Mouse (Mus musculus): Measurements from ENCODE around the gene H60b.
"Not testable (repeated sequence)": the region's sequence is repeated elsewhere in the genome, so short reads cannot be mapped to it uniquely, and the experiment has no call there.

H60b gene

DNA sequence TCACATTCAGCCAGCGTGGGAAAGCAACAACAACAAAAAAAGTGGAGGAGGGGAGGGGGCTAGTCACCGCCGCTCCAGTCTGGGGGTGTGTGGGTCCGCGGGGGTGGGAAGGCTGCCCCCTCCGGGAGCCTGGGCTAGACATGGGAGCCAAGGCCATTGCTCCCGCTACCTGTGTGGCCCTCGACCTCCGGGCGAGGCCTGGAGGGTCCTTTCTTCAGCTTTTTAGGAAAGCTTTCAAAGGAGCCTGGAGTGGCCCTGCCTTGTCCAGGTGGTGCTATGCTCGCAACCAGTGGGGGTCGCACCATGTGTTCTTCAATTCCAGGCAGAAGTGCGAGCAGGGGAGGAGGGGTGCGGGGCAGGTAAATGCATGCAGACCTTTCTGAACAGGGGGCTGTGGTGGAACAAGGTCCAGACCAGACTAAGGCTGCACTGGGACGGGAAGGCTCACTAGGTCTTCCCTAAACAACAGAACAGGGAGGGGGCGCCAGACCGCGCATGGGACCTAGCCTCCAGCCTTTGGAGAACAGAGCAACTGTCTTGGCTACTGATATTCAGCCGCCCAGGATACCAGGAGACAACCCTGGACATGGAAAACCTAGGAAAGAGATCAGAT is 116.2 kb downstream of the H60b start:
- no peak for DNase-seq

DNA sequence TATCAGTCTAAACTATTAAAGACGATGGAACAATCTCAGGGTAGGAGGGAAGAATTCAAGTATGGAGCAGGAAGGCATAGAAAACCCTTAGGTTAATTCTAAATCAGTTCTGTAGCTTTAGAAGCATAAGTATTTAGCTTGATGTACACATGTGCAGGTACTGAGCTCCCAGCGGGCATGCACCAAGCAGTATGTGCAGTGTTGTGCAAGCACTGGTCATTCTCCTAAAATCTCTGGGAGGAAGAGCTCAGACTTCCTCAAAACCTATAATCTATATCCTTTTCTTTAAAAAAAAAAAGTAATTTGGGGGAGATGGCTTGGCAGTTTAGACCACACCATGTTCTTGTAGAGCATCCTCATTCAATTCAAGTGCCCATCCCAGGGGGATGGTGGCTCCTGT is 120.1 kb downstream of the H60b start:
- DNase-seq = not testable (repeated sequence)

DNA sequence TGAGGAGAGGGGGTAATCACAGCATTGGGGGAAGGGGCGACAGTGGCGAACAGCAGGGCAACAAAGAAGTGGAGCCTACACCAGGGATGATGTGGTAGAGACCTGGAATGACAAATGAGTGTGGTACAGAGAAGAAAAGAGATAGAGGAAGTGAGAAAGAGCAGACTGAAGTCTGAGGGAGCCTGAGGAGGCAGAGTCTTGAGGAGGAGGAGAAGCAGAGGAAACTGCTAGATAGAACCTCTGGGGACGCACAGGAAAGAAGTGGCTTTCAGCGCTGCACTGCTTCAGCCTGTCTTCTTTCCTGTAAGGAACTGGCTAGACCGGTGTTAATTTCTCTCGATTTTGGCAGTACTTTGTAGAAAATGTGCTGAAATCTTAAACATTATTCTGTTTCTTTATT is 124.4 kb downstream of the H60b start:
- DNase-seq = no peak

DNA sequence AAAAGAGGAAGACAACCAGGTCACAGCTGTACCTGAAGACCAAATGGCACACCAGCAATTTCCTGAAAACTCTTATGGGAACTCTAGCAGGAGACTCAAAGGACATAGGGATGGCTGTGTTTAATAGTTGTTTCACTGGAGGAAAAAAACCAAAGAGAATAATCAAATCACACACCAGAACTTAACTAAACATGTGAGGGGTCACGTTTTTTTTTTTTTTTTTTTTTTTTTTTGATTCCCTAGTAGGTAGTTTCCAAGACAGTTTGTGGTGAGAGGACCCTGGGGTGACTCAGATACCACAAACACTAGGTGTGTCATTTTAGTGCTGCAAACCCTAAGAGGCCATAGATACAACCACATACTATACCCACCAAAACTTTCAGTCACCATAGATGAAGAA is 137.3 kb downstream of the H60b start:
- DNase-seq = no peak

DNA sequence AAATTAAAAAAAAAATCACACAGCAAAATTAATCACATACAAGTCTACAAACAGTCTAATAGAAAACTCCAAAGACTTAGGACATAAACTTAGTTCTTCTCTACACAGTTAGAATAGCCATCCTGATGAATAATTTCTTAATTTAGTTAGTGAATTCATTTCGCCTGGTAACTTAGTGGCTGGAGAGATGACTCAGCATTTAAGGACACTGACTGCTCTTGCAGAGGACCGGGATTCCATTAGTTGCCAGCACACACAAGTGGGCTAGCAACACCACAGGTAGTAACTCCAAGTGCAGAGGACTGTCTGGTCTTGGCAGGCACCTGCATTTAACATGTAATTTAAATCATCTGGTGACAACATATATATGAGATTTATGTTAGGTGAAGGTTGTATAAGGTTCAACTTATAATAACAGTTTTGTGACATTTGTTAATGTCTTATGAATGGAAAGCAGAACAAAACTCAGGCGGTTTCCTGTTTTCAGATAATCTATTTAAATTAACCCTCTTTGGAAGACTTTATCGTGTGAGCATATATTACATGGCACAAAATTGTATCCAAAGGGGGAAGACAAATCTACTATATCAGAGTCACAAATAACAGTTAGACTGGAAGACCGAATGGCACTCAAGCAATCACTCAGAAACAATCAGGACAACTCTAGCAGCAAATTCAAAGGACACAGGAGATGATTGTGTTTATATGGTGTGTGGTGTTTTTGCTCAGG is 138.8 kb downstream of the H60b start:
- DNase-seq = no peak

DNA sequence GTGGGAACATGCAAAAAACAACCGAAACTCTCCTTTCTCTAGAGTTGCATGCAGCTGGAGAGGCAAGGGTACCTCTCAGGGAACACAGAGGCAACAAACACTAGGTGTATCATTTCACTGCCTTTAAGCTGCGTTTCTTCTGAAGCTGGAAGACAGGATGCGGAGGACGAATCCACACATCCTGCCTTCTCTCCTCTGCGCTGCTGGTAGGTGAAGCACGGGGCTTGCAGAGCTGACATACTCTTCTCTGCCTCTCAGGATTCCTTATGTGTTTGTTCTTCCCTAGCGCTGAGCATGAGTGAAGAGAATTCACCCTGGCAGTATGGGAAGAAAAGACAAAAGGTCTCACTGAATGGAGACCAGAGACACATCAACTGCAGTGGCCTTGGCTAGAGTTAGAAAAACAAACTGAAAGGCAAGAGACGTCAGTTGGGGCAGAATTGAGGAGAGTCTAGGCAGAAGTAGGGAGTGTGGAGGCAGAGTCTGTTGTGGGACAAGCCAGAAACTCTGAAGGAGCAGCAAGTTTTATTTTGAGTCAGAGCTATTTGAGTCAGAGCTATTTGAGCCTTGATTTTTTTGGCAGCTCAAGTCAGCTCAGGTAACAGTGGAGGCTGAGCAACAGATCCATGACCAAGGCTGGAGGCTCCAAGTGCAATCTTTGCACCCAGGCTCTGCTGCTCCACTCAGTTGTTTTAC is 139.5 kb downstream of the H60b start:
- DNase-seq = no peak

DNA sequence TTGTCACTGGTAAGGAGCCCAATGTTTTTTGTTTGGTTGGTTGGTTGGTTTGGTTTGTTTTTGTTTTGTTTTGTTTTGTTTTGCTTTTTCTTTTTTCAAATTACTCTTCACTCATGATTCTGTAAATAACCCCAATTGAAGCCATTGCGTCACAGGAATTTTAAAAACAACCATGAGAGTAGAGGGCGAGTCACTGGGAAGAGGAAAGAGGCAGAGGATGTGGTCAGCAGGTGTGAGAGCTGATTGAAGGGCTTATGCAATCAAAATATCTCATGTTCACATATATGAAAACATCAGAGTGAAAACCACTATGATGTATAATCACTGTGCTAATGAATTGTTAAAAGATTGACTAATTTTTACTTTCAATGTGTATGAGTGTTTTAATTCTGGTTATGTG is 140.9 kb downstream of the H60b start:
- DNase-seq = no peak

DNA sequence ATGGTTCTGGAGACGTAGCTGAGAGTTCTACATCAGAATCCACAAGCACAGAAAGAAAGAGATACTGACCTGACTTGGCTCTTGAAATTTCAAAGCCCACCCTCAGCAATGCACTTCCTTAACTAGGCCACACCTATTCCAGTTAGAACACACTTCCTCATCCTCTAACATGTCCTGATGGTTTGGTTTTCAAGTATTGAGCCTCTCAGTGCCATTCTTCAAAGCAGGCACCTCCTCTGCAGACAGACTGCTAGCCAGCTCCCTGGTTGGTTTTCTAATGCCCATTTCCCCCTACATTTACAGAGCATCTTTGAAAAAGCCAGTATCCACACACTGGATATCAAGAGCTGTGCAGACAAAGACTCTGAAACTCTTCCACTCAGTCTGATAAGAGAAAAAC is 143.3 kb downstream of the H60b start:
- DNase-seq = no peak

DNA sequence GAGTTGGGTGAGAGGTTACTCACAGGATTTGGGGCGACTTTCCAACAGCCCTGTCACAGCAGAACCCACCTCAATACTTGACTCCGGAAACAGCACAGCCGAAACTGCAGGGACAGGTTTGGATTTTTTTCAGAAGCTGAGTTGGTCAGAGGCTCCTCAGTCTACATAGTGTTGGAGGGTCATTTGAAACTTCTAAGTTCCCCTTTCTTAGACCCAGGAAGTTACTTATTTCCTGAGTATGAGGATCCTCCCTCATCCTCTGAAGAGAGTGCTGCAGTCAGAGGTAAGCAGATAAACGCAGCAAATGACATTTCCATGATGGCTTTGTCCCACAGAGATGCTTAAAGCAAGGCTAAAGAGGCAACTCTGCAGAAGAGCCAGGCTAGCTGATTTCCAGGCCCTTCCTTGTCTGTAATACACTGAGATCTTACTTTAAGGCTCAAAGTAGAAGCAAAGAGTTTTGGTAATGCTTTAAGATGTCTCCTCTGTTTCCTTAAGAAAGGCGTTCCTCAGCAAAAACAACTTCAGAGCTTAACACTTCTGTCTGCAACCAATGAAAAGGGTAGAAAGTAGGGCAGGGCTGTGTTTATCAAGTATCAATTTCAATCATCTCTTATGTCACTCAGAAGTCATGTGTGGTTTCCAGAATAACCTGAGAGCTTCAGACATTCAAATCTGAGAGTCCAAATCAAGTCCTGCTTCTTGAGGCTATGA is 144.1 kb downstream of the H60b start:
- DNase-seq = no peak

DNA sequence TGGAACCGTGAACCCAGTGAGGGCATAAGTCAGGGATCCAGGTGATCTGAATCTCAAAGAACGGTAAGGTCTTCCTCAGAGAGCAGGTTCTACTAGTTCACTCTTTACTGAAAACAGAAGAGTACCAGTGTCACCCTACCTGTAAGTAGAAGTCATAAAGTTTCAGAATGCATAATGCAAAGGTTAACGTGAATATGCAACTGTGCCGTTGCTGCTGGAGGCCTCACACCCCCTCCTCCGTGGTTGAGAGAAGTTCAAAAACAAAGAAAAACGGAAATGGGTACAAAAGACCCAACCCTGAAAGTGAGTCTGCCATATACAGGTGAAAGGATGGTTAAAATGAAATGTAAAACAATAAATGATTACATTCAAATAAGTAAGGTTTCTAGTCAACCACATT is 145.3 kb downstream of the H60b start:
- no peak for DNase-seq

DNA sequence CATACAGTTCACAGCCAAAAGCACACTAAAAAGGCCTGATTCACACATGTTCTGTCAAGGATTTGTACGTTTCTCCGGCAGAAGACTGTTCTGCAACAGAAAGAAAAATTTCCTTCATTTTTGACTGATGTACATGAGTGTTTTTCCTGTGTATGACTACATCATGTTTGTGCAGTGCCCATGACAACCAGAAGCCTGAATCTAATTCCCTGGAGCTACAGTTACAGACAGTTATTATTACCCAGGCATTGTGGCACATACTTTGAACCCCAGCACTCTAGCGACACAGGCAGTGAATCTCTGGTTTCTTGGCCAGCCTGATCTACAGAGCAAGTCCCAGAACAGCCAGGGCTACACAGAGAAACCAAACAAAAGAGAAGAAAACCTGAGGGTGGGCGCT is 147.4 kb downstream of the H60b start:
- DNase-seq = no peak

DNA sequence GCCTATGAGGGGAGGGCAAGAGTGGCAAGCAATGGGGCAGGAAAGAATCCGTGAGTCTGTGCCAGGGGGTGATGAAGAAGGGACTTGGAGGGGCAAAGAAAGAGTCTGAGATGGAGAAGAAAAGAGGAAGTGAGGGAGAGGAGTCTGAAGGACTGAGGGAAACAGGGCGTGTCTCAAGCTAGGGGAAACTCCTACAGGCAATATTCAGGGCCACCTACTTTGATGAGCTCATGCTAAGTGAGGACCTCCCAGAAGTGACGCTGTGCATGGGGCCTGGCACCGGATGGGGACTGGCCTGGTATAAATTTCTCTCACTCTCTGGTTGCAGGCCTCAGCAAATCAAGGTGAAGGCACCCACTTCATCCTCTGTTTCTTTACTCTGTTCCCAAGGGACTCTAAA is 148.1 kb downstream of the H60b start:
- DNase-seq = no peak

DNA sequence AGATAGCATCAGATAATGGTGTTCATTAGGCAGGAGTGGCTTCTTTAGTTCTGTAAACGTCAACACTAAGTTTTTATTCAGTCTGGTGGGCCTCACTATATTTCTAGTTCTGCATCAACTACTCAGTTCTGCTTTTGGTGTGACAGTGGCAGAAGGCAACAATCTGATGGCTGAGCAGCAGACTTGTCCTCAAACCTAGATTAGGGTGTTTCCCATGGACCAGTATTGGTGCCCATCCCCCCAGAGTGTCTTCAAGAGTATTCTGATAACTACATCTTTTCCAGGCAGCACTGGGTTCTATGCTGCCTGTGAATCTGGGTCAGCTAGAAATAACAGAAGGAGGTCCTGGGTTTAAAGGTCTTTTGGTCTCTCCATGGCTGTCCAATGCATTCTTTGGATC is 149.8 kb downstream of the H60b start:
- DNase-seq = no peak

DNA sequence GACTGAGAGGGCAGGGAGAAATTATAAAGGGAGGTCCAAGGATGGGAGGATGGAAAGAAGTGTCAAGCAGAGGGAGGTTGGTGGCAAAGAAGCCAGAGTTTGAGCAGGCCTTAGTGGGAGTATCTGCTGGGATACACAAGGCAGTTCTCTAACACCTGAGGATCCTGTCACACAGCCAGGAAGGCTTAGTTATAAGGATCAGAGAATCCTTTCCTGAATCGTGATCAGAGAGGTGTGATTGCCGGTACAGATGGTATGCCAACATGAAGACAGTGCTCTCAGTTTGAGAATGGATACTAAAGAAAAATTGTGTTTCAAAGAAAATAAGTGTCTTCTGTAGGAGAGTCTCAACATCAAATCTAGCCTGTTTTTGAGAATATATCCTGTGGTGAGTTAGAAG is 164.5 kb downstream of the H60b start:
- no peak for DNase-seq
